Mouse (Mus musculus) midbrain, embryonic 12.5 days (tissue): Measurements from ENCODE around the gene Mplkip. TPM values are rescaled to one million over a fixed set of nuclear protein-coding genes. Genes with fewer than 3 reads are reported as not detected.

Source experiments
- ATAC-seq: fragments of 200-750 bp; cut with Nextera tagmentation; 2 replicates; pipeline ENCODE4 v1.8.0; 2017; ENCODE audit warnings: low read depth, moderate TSS enrichment, moderate library complexity; ENCODE audit not compliant: low FRiP score
- H3K27ac ChIP-seq: fragments of 300-500 bp; sonication (generic); replicated peaks from 2 replicates; pipeline ENCODE4 v1.5.1; 2016; ENCODE audit warnings: mild to moderate bottlenecking
- H3K27me3 ChIP-seq: fragments of 300-500 bp; sonication (generic); 2 replicates; pipeline ENCODE4 v1.6.1; 2016; ENCODE audit warnings: mild to moderate bottlenecking
- H3K36me3 ChIP-seq: fragments of 300-500 bp; sonication (generic); 2 replicates; pipeline ENCODE4 v1.6.1; 2016
- H3K4me1 ChIP-seq: fragments of 300-500 bp; sonication (generic); 2 replicates; pipeline ENCODE4 v1.6.1; 2016
- H3K4me2 ChIP-seq: fragments of 300-500 bp; sonication (generic); replicated peaks from 2 replicates; pipeline ENCODE4 v1.6.1; 2016; ENCODE audit warnings: mild to moderate bottlenecking, moderate library complexity
- H3K4me3 ChIP-seq: fragments of 300-500 bp; sonication (generic); 2 replicates; pipeline ENCODE4 v1.5.1; 2016; ENCODE audit warnings: mild to moderate bottlenecking
- H3K9ac ChIP-seq: fragments of 300-500 bp; sonication (generic); replicated peaks from 2 replicates; pipeline ENCODE4 v1.6.1; 2016; ENCODE audit warnings: mild to moderate bottlenecking, moderate library complexity
- H3K9me3 ChIP-seq: fragments of 300-500 bp; sonication (generic); 2 replicates; pipeline ENCODE4 v1.6.1; 2016; ENCODE audit warnings: mild to moderate bottlenecking
- WGBS: fragments of 180-500 bp; shearing (Covaris S2); methylation state at CpG from one replicate; pipeline ENCODE4 v1.1.7; 2016; 5-methylcytosine and 5-hydroxymethylcytosine counted together
- polyA plus RNA-seq: library from polyadenylated mRNA; unstranded; fragments of >200 nt; fragmentation: Nextera tagmentation; extraction: Ambion mirVana; gene quantifications from 2 replicates; pipeline ENCODE4 v1.2.1, GENCODE M21; 2016

Gene Mplkip
- 56.6 and 59.4 TPM in 2 replicates for polyA plus RNA-seq

- Histone ChIP-seq H3K4me1 (0 out of 2 replicates have a peak, but pooled peaks cover 7% of the 10 kb centered on the region), H3K9me3 (no peaks in the 10 kb centered on the region), H3K4me3 (peak within 1 kb of the TSS; percentile 85), H3K36me3 (no peaks in the 10 kb centered on the region), H3K27me3 (no peaks in the 10 kb centered on the region), H3K27ac (peak within 1 kb of the TSS; percentile 91), H3K9ac (peak within 1 kb of the TSS; percentile 86), H3K4me2 (peak within 1 kb of the TSS; percentile 69)
- under 1% methylated on average over 63 of the region's 66 CpGs for WGBS
- peak; percentile 99 for ATAC-seq
Measured at GRCm38 (mm10) chr13:17694911-17695699, at the start of gene Mplkip, which contains the start of gene Sugct. Gene Mplkip, plus strand, starts transcription at chr13:17695192. Gene Sugct, minus strand, starts transcription at chr13:17695553.

DNA sequence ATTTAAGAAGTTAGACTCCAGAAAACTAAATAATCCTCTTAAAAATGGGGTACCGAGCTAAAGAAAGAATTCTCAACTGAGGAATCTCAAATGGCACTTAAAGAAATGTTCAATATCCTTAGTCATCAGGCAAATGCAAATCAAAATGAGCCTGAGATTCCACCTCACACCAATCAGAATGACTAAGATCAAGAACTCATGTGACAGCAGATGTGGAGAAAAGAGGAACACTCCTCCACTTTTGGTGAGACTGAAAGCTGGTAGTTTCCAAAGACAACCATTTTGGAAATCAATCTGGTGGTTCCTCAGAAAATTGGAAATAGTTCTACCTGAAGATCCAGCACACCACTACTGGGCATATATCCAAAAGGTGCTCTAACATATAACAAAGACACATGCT, 27.6 kb upstream of the Mplkip start:
- Histone ChIP-seq H3K4me2 (no peak overlapping the region), H3K9ac (no peak overlapping the region), H3K27ac (no peak overlapping the region), H3K4me3 (no peak overlapping the region), H3K9me3 (no peaks in the 10 kb centered on the region), H3K4me1 (no peaks in the 10 kb centered on the region), H3K36me3 (no peaks in the 10 kb centered on the region), H3K27me3 (no peaks in the 10 kb centered on the region)
- ATAC-seq: no peak
- WGBS: 90% methylated on average over 1 of the region's 1 CpGs

DNA sequence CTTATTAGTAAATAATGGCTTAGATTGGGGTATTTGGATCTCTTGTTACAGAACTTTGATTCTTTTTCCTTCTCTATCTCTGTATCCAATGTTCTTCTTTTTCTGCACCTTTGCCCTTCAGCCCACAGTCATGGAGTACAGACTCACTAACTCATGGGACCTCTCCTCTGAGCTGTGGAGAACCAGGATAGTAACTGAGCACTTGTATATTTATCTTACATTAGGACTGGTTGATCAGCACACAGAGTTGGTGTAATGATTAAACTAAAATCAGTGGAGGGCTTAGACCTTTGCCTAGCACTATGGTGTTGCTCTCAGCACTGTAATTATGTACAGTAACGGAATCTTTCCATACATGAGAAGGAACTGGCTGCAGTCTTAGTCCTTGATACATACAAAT, 23.9 kb upstream of the Mplkip start:
- WGBS: 83% methylated on average over 1 of the region's 1 CpGs
- H3K9ac ChIP-seq: no peak overlapping the region
- no peak overlapping the region for H3K27ac ChIP-seq
- no peak overlapping the region for H3K4me2 ChIP-seq
- H3K4me1 ChIP-seq: no peaks in the 10 kb centered on the region
- no peaks in the 10 kb centered on the region for H3K27me3 ChIP-seq
- H3K36me3 ChIP-seq: no peaks in the 10 kb centered on the region
- no peak for ATAC-seq
- no peak overlapping the region for H3K4me3 ChIP-seq
- no peaks in the 10 kb centered on the region for H3K9me3 ChIP-seq

GRCm38 (mm10) chr13:17689461-17689860, 5.5 kb upstream of the Mplkip start:
- H3K9ac ChIP-seq: no peak overlapping the region
- H3K27ac ChIP-seq: no peak overlapping the region
- no peaks in the 10 kb centered on the region for H3K9me3 ChIP-seq
- ATAC-seq: no peak
- H3K36me3 ChIP-seq: no peaks in the 10 kb centered on the region
- H3K4me3 ChIP-seq: no peak overlapping the region
- no peak overlapping the region for H3K4me2 ChIP-seq
- no peaks in the 10 kb centered on the region for H3K27me3 ChIP-seq
- no peaks in the 10 kb centered on the region for H3K4me1 ChIP-seq

GRCm38 (mm10) chr13:17690686-17691085, 4.3 kb upstream of the Mplkip start:
- H3K36me3 ChIP-seq: no peaks in the 10 kb centered on the region

GRCm38 (mm10) chr13:17691436-17691835, 3.6 kb upstream of the Mplkip start:
- Histone ChIP-seq H3K4me1 (0 out of 2 replicates have a peak, but pooled peaks cover 5% of the 10 kb centered on the region), H3K27ac (no peak overlapping the region), H3K4me3 (no peak overlapping the region), H3K9me3 (no peaks in the 10 kb centered on the region), H3K4me2 (no peak overlapping the region), H3K27me3 (no peaks in the 10 kb centered on the region), H3K9ac (no peak overlapping the region), H3K36me3 (no peaks in the 10 kb centered on the region)
- 74% methylated on average over 1 of the region's 1 CpGs for WGBS
- no peak for ATAC-seq

More at GRCm38 (mm10) chr13:17690686-17691085, 4.3 kb upstream of the Mplkip start:
- no peaks in the 10 kb centered on the region for H3K4me1 ChIP-seq
- H3K4me2 ChIP-seq: no peak overlapping the region
- H3K4me3 ChIP-seq: no peak overlapping the region
- H3K9ac ChIP-seq: no peak overlapping the region
- no peaks in the 10 kb centered on the region for H3K9me3 ChIP-seq
- no peaks in the 10 kb centered on the region for H3K27me3 ChIP-seq
- H3K27ac ChIP-seq: no peak overlapping the region
- no peak for ATAC-seq

DNA sequence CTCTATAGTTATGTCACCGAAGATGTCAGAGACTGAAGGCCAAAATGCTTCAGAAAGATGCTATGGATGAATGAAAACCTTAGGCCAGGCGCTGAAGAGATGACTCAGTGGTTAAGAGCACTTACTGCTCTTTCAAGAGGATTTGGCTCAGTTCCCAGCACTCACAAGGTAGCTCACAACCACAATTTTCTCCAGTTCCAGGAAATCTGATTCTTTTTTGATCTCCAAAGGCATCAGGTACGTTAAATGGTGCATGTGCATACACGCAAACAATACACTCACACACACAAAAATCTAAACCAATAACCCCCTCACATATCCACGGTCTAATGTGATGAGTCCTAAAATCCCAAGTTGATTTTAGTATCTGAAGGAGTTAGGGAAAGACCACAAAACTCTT, 1.2 kb upstream of the Mplkip start:
- Histone ChIP-seq H3K4me2 (peak overlapping the region; percentile 69), H3K9me3 (no peaks in the 10 kb centered on the region), H3K9ac (no peak overlapping the region), H3K4me3 (0 out of 2 replicates have a peak overlapping the region, but pooled peaks have one; percentile 85), H3K36me3 (no peaks in the 10 kb centered on the region), H3K4me1 (0 out of 2 replicates have a peak, but pooled peaks cover 7% of the 10 kb centered on the region), H3K27ac (no peak overlapping the region), H3K27me3 (no peaks in the 10 kb centered on the region)
- ATAC-seq: no peak
- 75% methylated on average over 5 of the region's 5 CpGs for WGBS

- Histone ChIP-seq H3K27me3 (no peaks in the 10 kb centered on the region), H3K4me1 (0 out of 2 replicates have a peak, but pooled peaks cover 7% of the 10 kb centered on the region), H3K4me3 (peak overlapping the region; percentile 85), H3K9ac (peak overlapping the region; percentile 75), H3K36me3 (no peaks in the 10 kb centered on the region), H3K27ac (peak overlapping the region; percentile 69), H3K4me2 (peak overlapping the region; percentile 69), H3K9me3 (no peaks in the 10 kb centered on the region)
- under 1% methylated on average over 19 of the region's 25 CpGs for WGBS
- ATAC-seq: peak; percentile 89
Measured at GRCm38 (mm10) chr13:17694414-17694813, 578 bp upstream of the Mplkip start.

GRCm38 (mm10) chr13:17695898-17696580, 1.0 kb downstream of the Mplkip start:
- Histone ChIP-seq H3K9ac (peak overlapping the region; percentile 86), H3K9me3 (no peaks in the 10 kb centered on the region), H3K27me3 (no peaks in the 10 kb centered on the region), H3K4me2 (peak overlapping the region; percentile 69), H3K4me1 (0 out of 2 replicates have a peak, but pooled peaks cover 7% of the 10 kb centered on the region), H3K4me3 (peak overlapping the region; percentile 85), H3K27ac (peak overlapping the region; percentile 91; the same call in 1 of the 2 replicates), H3K36me3 (no peaks in the 10 kb centered on the region)
- no peak for ATAC-seq
- 16% methylated on average over 7 of the region's 7 CpGs for WGBS

- WGBS: 80% methylated on average over 3 of the region's 3 CpGs
Measured at GRCm38 (mm10) chr13:17700090-17700715, 5.2 kb downstream of the Mplkip start.

DNA sequence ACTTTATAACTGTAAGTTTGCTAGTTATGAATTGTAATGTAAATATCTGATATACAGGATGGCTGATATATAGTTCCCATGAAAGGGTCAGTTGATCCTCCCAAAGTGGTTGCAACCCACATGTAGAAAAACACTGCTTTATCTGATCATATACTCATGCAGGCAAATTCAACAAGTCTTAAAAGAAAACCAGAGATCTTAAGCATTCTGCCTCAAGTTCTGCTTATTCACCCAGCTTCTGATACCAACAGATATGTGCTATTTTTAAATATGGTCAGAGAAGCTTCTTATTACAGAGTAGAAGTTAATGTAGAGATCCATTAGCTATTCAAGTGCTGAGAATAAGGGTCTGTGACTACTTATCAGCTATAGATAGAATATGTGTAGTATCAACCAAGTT, 6.3 kb downstream of the Mplkip start:
- Histone ChIP-seq H3K9me3 (no peaks in the 10 kb centered on the region), H3K9ac (no peak overlapping the region), H3K27me3 (no peaks in the 10 kb centered on the region), H3K27ac (no peak overlapping the region), H3K36me3 (no peaks in the 10 kb centered on the region), H3K4me2 (no peak overlapping the region), H3K4me3 (no peak overlapping the region), H3K4me1 (0 out of 2 replicates have a peak, but pooled peaks cover 2% of the 10 kb centered on the region)
- ATAC-seq: no peak

More at GRCm38 (mm10) chr13:17700090-17700715, 5.2 kb downstream of the Mplkip start:
- Histone ChIP-seq H3K4me3 (no peak overlapping the region), H3K9me3 (no peaks in the 10 kb centered on the region), H3K36me3 (no peaks in the 10 kb centered on the region), H3K9ac (no peak overlapping the region), H3K27me3 (no peaks in the 10 kb centered on the region), H3K4me2 (no peak overlapping the region), H3K27ac (no peak overlapping the region), H3K4me1 (0 out of 2 replicates have a peak, but pooled peaks cover 7% of the 10 kb centered on the region)
- ATAC-seq: no peak

DNA sequence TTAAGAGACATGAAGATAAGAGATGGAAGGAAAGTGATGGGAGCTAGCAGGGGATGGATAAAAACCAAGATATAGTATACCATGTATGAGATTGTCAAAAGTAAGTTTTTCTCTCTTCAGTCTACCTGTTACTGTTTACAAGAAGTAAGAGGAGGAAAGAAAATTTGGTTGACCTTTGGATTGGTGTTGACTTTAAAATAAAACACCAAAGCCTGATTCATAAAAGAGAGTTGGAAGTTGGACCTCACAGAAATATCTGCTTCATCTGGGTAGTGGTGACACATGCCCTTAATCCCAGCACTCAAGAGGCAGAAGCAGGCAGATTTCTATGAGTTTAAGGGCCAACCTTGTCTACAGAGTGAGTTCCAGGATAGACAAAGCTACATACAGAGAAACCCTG, 7.3 kb downstream of the Mplkip start:
- H3K9me3 ChIP-seq: no peaks in the 10 kb centered on the region
- no peaks in the 10 kb centered on the region for H3K27me3 ChIP-seq
- H3K4me2 ChIP-seq: no peak overlapping the region
- H3K27ac ChIP-seq: no peak overlapping the region
- H3K9ac ChIP-seq: no peak overlapping the region
- H3K4me1 ChIP-seq: no peaks in the 10 kb centered on the region
- H3K36me3 ChIP-seq: no peaks in the 10 kb centered on the region
- H3K4me3 ChIP-seq: no peak overlapping the region
- no peak for ATAC-seq
